Mouse (Mus musculus) myocyte (in vitro differentiated cells): ENCODE measurements at regions not wholly inside any gene's neighbourhood (a gene's known extent, or its start where the extent isn't known, plus 50 kb on each side); places are given as distances from the start of the nearest gene placed in this dataset.

Experiments
- H3K27me3 ChIP-seq: one replicate; pipeline ENCODE4 v1.6.1; 2011; ENCODE audit not compliant: control insufficient read depth, insufficient read depth, insufficient read length
- H3K36me3 ChIP-seq: one replicate; pipeline ENCODE4 v1.6.1; 2011; ENCODE audit not compliant: control insufficient read depth, insufficient read depth
- H3K4me2 ChIP-seq: one replicate; pipeline ENCODE4 v1.6.1; 2011; ENCODE audit warnings: low read depth, control low read depth
- H3K4me3 ChIP-seq: one replicate; pipeline ENCODE4 v1.5.1; 2011; ENCODE audit warnings: mild to moderate bottlenecking, control low read depth, moderate library complexity
- H3K79me2 ChIP-seq: one replicate; pipeline ENCODE4 v1.6.1; 2011; ENCODE audit not compliant: control insufficient read depth, insufficient read depth
- H3ac ChIP-seq: one replicate; pipeline ENCODE4 v1.6.1; 2011; ENCODE audit not compliant: control insufficient read depth, insufficient read length
- CEBPB ChIP-seq: IDR thresholded peaks from 2 replicates; pipeline ENCODE4 v1.6.1; 2011; ENCODE audit warnings: mild to moderate bottlenecking, moderate library complexity; ENCODE audit not compliant: poor library complexity, insufficient read depth, severe bottlenecking
- E2F4 ChIP-seq: IDR thresholded peaks from one replicate; pipeline ENCODE4 v1.6.1; 2011; ENCODE audit warnings: mild to moderate bottlenecking, control low read depth, moderate library complexity; ENCODE audit not compliant: insufficient read depth
- MAX ChIP-seq: IDR thresholded peaks from one replicate; pipeline ENCODE4 v1.6.1; 2011; ENCODE audit warnings: low read depth, mild to moderate bottlenecking, control low read depth
- MYOD1 ChIP-seq, 3 experiments: IDR thresholded peaks; one replicate each; pipeline ENCODE4 v1.6.1; 2011; ENCODE audit warnings: control low read depth in 2 of 3, low read depth in 2 of 3, mild to moderate bottlenecking in 2 of 3, moderate library complexity in 1 of 3; ENCODE audit not compliant: insufficient read length in 2 of 3, control insufficient read depth in 1 of 3
- MYOG ChIP-seq, 3 experiments: IDR thresholded peaks; one replicate each; pipeline ENCODE4 v1.6.1; 2011; ENCODE audit warnings: control low read depth in 2 of 3, low read depth in 2 of 3, mild to moderate bottlenecking in 2 of 3; ENCODE audit not compliant: insufficient read length in 2 of 3, control insufficient read depth in 1 of 3, insufficient read depth in 1 of 3
- POLR2A ChIP-seq: IDR thresholded peaks from one replicate; pipeline ENCODE4 v1.6.1; 2011; ENCODE audit warnings: low read depth, mild to moderate bottlenecking, control low read depth, moderate library complexity; ENCODE audit not compliant: insufficient read length
- POLR2AphosphoS2 ChIP-seq: IDR thresholded peaks from one replicate; pipeline ENCODE4 v1.6.1; 2011; ENCODE audit warnings: low read depth, control low read depth; ENCODE audit not compliant: insufficient read length
- REST ChIP-seq: IDR thresholded peaks from one replicate; pipeline ENCODE4 v1.6.1; 2011; ENCODE audit warnings: mild to moderate bottlenecking, control low read depth, moderate library complexity; ENCODE audit not compliant: insufficient read depth, insufficient read length
- SRF ChIP-seq: IDR thresholded peaks from one replicate; pipeline ENCODE4 v1.6.1; 2011; ENCODE audit warnings: low read depth; ENCODE audit not compliant: control insufficient read depth, insufficient read length
- TCF12 ChIP-seq: IDR thresholded peaks from one replicate; pipeline ENCODE4 v1.6.1; 2011; ENCODE audit warnings: mild to moderate bottlenecking, control low read depth; ENCODE audit not compliant: poor library complexity, insufficient read depth, severe bottlenecking
- TCF3 ChIP-seq: IDR thresholded peaks from one replicate; pipeline ENCODE4 v1.6.1; 2011; ENCODE audit warnings: low read depth, control low read depth; ENCODE audit not compliant: insufficient read length
- USF1 ChIP-seq: IDR thresholded peaks from one replicate; pipeline ENCODE4 v1.6.1; 2011; ENCODE audit warnings: low read depth, mild to moderate bottlenecking, control low read depth, moderate library complexity

DNA sequence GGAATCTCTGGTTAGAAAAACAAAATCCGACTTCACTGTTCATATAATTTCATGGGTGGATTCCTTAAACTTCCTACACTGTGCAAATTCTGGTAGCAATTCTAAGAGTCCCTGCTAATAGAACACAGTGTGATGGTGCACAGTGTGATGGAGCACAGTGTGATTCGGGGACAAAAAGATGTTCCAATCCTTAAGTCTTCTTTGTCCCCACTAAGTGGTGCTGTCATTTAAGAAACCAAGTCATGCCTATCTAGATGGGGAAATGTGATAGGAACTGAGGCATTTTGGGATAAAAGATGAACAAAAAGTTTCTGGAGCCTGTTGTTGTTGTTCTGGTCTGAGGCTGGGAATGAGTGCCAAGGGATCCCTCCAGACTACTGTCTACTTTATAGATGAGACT is 145.3 kb downstream of the Edem1 start:
- H3K27me3 ChIP-seq: no peaks in the 10 kb centered on the region
- H3K4me2 ChIP-seq: no peak overlapping the region
- no peaks in the 10 kb centered on the region for H3K36me3 ChIP-seq
- no peak overlapping the region for H3K4me3 ChIP-seq
- H3K79me2 ChIP-seq: no peaks in the 10 kb centered on the region
- TF ChIP-seq SRF (no peak), MAX (no peak), REST (no peak)
- H3ac ChIP-seq: no peak overlapping the region

- H3ac ChIP-seq: no peak overlapping the region
- H3K79me2 ChIP-seq: no peaks in the 10 kb centered on the region
- TF ChIP-seq POLR2A (no peak), MYOD1 (IDR thresholded peaks at IDR 0.05; ENCODE audit: control insufficient read depth in 1 of 3, insufficient read length in 2 of 3, low read depth in 2 of 3) (no peak), TCF12 (no peak), E2F4 (no peak), SRF (no peak), MAX (no peak), TCF3 (no peak), USF1 (no peak), MYOG (IDR thresholded peaks at IDR 0.05; ENCODE audit: control insufficient read depth in 1 of 3, insufficient read depth in 1 of 3, insufficient read length in 2 of 3, low read depth in 2 of 3) (no peak)
- no peak overlapping the region for H3K4me3 ChIP-seq
- no peak overlapping the region for H3K4me2 ChIP-seq
- H3K27me3 ChIP-seq: no peaks in the 10 kb centered on the region
- H3K36me3 ChIP-seq: no peaks in the 10 kb centered on the region
Observed at GRCm38 (mm10) chr6:108989506-108989905, 161.1 kb downstream of the Edem1 start.

GRCm38 (mm10) chr6:108993743-108994142 is 165.3 kb downstream of the Edem1 start:
- Histone ChIP-seq H3K27me3 (no peaks in the 10 kb centered on the region), H3ac (no peak overlapping the region), H3K4me2 (no peak overlapping the region), H3K79me2 (no peaks in the 10 kb centered on the region), H3K4me3 (no peak overlapping the region), H3K36me3 (no peaks in the 10 kb centered on the region)
- no peak for TF ChIP-seq SRF
- no peak for TF ChIP-seq MYOG (IDR thresholded peaks at IDR 0.05; ENCODE audit: control insufficient read depth in 1 of 3, insufficient read depth in 1 of 3, insufficient read length in 2 of 3, low read depth in 2 of 3)
- no peak for TF ChIP-seq USF1
- TF ChIP-seq MYOD1 (IDR thresholded peaks at IDR 0.05; ENCODE audit: control insufficient read depth in 1 of 3, insufficient read length in 2 of 3, low read depth in 2 of 3): no peak
- TF ChIP-seq REST: no peak

GRCm38 (mm10) chr6:109004443-109004842 is 176.0 kb downstream of the Edem1 start:
- H3K79me2 ChIP-seq: no peaks in the 10 kb centered on the region
- H3K4me2 ChIP-seq: peak overlapping the region; percentile 34
- no peak overlapping the region for H3ac ChIP-seq
- no peaks in the 10 kb centered on the region for H3K36me3 ChIP-seq
- TF ChIP-seq CEBPB (peak; percentile 40; the same call in 1 of the 2 replicates), POLR2AphosphoS2 (no peak)
- H3K27me3 ChIP-seq: no peaks in the 10 kb centered on the region
- no peak overlapping the region for H3K4me3 ChIP-seq

GRCm38 (mm10) chr6:109009364-109009763 is 180.9 kb downstream of the Edem1 start:
- H3K4me2 ChIP-seq: no peak overlapping the region
- no peaks in the 10 kb centered on the region for H3K36me3 ChIP-seq
- no peak overlapping the region for H3K4me3 ChIP-seq
- H3K27me3 ChIP-seq: no peaks in the 10 kb centered on the region
- no peaks in the 10 kb centered on the region for H3K79me2 ChIP-seq
- H3ac ChIP-seq: no peak overlapping the region
- TF ChIP-seq TCF12: no peak
- no peak for TF ChIP-seq MYOD1 (IDR thresholded peaks at IDR 0.05; ENCODE audit: control insufficient read depth in 1 of 3, insufficient read length in 2 of 3, low read depth in 2 of 3)
- no peak for TF ChIP-seq REST
- TF ChIP-seq POLR2AphosphoS2: no peak
- TF ChIP-seq USF1: no peak
- no peak for TF ChIP-seq CEBPB
- no peak for TF ChIP-seq TCF3
- TF ChIP-seq MAX: no peak

DNA sequence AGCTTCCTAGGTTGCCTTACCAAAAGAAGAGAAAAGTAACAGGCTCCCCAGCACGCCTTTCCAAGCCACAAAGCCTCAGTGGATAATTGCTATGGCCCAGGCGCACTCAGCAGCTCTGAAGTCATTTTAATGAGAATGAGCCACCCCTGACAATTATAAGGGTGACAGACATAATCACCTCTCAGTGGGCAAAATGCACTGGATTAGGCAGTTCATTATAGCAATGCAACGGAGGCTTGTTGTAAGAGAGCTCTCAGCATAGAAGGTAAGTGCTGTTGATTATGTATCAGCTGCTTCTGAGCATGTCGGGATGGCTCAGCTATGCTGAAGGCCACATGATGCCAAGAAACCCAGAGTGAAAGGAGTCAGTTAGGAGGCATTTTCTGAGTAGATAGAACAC is 181.4 kb downstream of the Edem1 start:
- no peaks in the 10 kb centered on the region for H3K36me3 ChIP-seq
- H3K27me3 ChIP-seq: no peaks in the 10 kb centered on the region
- no peaks in the 10 kb centered on the region for H3K79me2 ChIP-seq
- no peak overlapping the region for H3K4me3 ChIP-seq
- H3ac ChIP-seq: no peak overlapping the region
- H3K4me2 ChIP-seq: no peak overlapping the region
- TF ChIP-seq POLR2A: no peak
- TF ChIP-seq REST: no peak
- no peak for TF ChIP-seq POLR2AphosphoS2
- no peak for TF ChIP-seq MYOD1 (IDR thresholded peaks at IDR 0.05; ENCODE audit: control insufficient read depth in 1 of 3, insufficient read length in 2 of 3, low read depth in 2 of 3)
- no peak for TF ChIP-seq SRF
